Mouse (Mus musculus) heart, embryonic 15.5 days (tissue): Measurements from ENCODE around the gene Dlg2. TPM values are rescaled to one million over a fixed set of nuclear protein-coding genes. Genes with fewer than 3 reads are reported as not detected.

Experiments
- ATAC-seq: fragments of 200-750 bp; cut with Nextera tagmentation; replicated peaks from 2 replicates; pipeline ENCODE4 v1.8.0; 2017; ENCODE audit warnings: low read depth, moderate TSS enrichment; ENCODE audit not compliant: insufficient number of reproducible peaks, insufficient read depth, low FRiP score
- H3K27ac ChIP-seq: fragments of 300-500 bp; sonication (generic); 2 replicates; pipeline ENCODE4 v1.5.1; 2015; ENCODE audit warnings: mild to moderate bottlenecking, inconsistent platforms
- H3K27me3 ChIP-seq: fragments of 300-500 bp; sonication (generic); 2 replicates; pipeline ENCODE4 v1.6.1; 2015; ENCODE audit warnings: inconsistent platforms
- H3K36me3 ChIP-seq: fragments of 300-500 bp; sonication (generic); 2 replicates; pipeline ENCODE4 v1.6.1; 2015; ENCODE audit warnings: mild to moderate bottlenecking, inconsistent platforms
- H3K4me1 ChIP-seq: fragments of 300-500 bp; sonication (generic); replicated peaks from 2 replicates; pipeline ENCODE4 v1.6.1; 2015; ENCODE audit warnings: inconsistent platforms
- H3K4me2 ChIP-seq: fragments of 300-500 bp; sonication (generic); 2 replicates; pipeline ENCODE4 v1.6.1; 2015; ENCODE audit warnings: inconsistent platforms, mild to moderate bottlenecking, moderate library complexity
- H3K4me3 ChIP-seq: fragments of 300-500 bp; sonication (generic); 2 replicates; pipeline ENCODE4 v1.5.1; 2015; ENCODE audit warnings: mild to moderate bottlenecking, inconsistent platforms
- H3K9ac ChIP-seq: fragments of 300-500 bp; sonication (generic); 2 replicates; pipeline ENCODE4 v1.6.1; 2015; ENCODE audit warnings: mild to moderate bottlenecking, inconsistent platforms
- H3K9me3 ChIP-seq: fragments of 300-500 bp; sonication (generic); replicated peaks from 2 replicates; pipeline ENCODE4 v1.6.1; 2016; ENCODE audit warnings: inconsistent platforms
- WGBS: fragments of 180-500 bp; shearing (Covaris S2); methylation state at CpG from one replicate; pipeline ENCODE4 v1.1.7; 2015; ENCODE audit warnings: mixed read lengths; 5-methylcytosine and 5-hydroxymethylcytosine counted together
- polyA plus RNA-seq: library from polyadenylated mRNA; unstranded; fragments of >200 nt; fragmentation: Nextera tagmentation; extraction: Ambion mirVana; gene quantifications from 2 replicates; pipeline ENCODE4 v1.2.1, GENCODE M21; 2015

Dlg2 gene
- polyA plus RNA-seq, 1 experiment from 2014 or later: 6.3 TPM

- Histone ChIP-seq H3K27ac (no peak overlapping the region), H3K9ac (no peak overlapping the region), H3K4me2 (no peak overlapping the region), H3K27me3 (no peaks in the 10 kb centered on the region), H3K9me3 (no peaks in the 10 kb centered on the region), H3K36me3 (no peaks in the 10 kb centered on the region), H3K4me3 (no peak overlapping the region), H3K4me1 (peaks cover 12% of the 10 kb centered on the region)
- no peak for ATAC-seq
- 61% methylated on average over 3 of the region's 3 CpGs for WGBS
Measured at GRCm38 (mm10) chr7:92461256-92461655, 1984.8 kb downstream of the Dlg2 start.

- H3K27me3 ChIP-seq: no peaks in the 10 kb centered on the region
- no peak overlapping the region for H3K9ac ChIP-seq
- ATAC-seq: no peak
- H3K4me3 ChIP-seq: no peak overlapping the region
- H3K36me3 ChIP-seq: no peaks in the 10 kb centered on the region
- no peak overlapping the region for H3K4me2 ChIP-seq
- WGBS: 30% methylated on average over 2 of the region's 2 CpGs
- no peak overlapping the region for H3K27ac ChIP-seq
- no peaks in the 10 kb centered on the region for H3K9me3 ChIP-seq
- H3K4me1 ChIP-seq: peaks cover 1% of the 10 kb centered on the region; the same call in 1 of the 2 replicates
Measured at GRCm38 (mm10) chr7:92463080-92463877, 1986.8 kb downstream of the Dlg2 start.

GRCm38 (mm10) chr7:92464290-92464689, 1987.8 kb downstream of the Dlg2 start:
- WGBS: 61% methylated on average over 2 of the region's 2 CpGs
- Histone ChIP-seq H3K36me3 (no peaks in the 10 kb centered on the region), H3K9me3 (no peaks in the 10 kb centered on the region), H3K9ac (no peak overlapping the region), H3K27ac (no peak overlapping the region), H3K4me2 (no peak overlapping the region), H3K27me3 (no peaks in the 10 kb centered on the region), H3K4me3 (no peak overlapping the region), H3K4me1 (no peaks in the 10 kb centered on the region)
- ATAC-seq: no peak

GRCm38 (mm10) chr7:92479143-92479542, 2002.7 kb downstream of the Dlg2 start:
- Histone ChIP-seq H3K9ac (no peak overlapping the region), H3K4me3 (no peak overlapping the region), H3K36me3 (no peaks in the 10 kb centered on the region), H3K27me3 (no peaks in the 10 kb centered on the region), H3K27ac (no peak overlapping the region), H3K4me1 (no peaks in the 10 kb centered on the region), H3K4me2 (no peak overlapping the region), H3K9me3 (no peaks in the 10 kb centered on the region)
- WGBS: 73% methylated on average over 1 of the region's 1 CpGs
- ATAC-seq: no peak

GRCm38 (mm10) chr7:92479748-92480147, 2003.3 kb downstream of the Dlg2 start:
- no peaks in the 10 kb centered on the region for H3K36me3 ChIP-seq
- no peak overlapping the region for H3K4me2 ChIP-seq
- no peak overlapping the region for H3K27ac ChIP-seq
- H3K4me1 ChIP-seq: no peaks in the 10 kb centered on the region
- WGBS: 85% methylated on average over 2 of the region's 2 CpGs
- no peak overlapping the region for H3K4me3 ChIP-seq
- no peaks in the 10 kb centered on the region for H3K27me3 ChIP-seq
- no peak for ATAC-seq
- H3K9ac ChIP-seq: no peak overlapping the region
- no peaks in the 10 kb centered on the region for H3K9me3 ChIP-seq

GRCm38 (mm10) chr7:92483346-92483745, 2006.9 kb downstream of the Dlg2 start:
- Histone ChIP-seq H3K4me1 (no peaks in the 10 kb centered on the region), H3K4me2 (no peak overlapping the region), H3K9me3 (no peaks in the 10 kb centered on the region), H3K36me3 (no peaks in the 10 kb centered on the region), H3K4me3 (no peak overlapping the region), H3K27me3 (no peaks in the 10 kb centered on the region), H3K9ac (no peak overlapping the region), H3K27ac (no peak overlapping the region)
- WGBS: 66% methylated on average over 3 of the region's 3 CpGs
- no peak for ATAC-seq

- ATAC-seq: no peak
Measured at GRCm38 (mm10) chr7:92485881-92486710, 2009.6 kb downstream of the Dlg2 start.

GRCm38 (mm10) chr7:92486878-92487277, 2010.4 kb downstream of the Dlg2 start:
- no peak for ATAC-seq
- Histone ChIP-seq H3K27ac (no peak overlapping the region), H3K9me3 (no peaks in the 10 kb centered on the region), H3K36me3 (no peaks in the 10 kb centered on the region), H3K4me3 (no peak overlapping the region), H3K9ac (no peak overlapping the region), H3K27me3 (no peaks in the 10 kb centered on the region), H3K4me1 (no peaks in the 10 kb centered on the region), H3K4me2 (no peak overlapping the region)
- 78% methylated on average over 4 of the region's 4 CpGs for WGBS

More at GRCm38 (mm10) chr7:92485881-92486710, 2009.6 kb downstream of the Dlg2 start:
- no peak overlapping the region for H3K4me2 ChIP-seq
- no peak overlapping the region for H3K9ac ChIP-seq
- H3K4me1 ChIP-seq: no peaks in the 10 kb centered on the region
- no peak overlapping the region for H3K27ac ChIP-seq
- no peaks in the 10 kb centered on the region for H3K36me3 ChIP-seq
- WGBS: 39% methylated on average over 3 of the region's 3 CpGs
- H3K27me3 ChIP-seq: no peaks in the 10 kb centered on the region
- H3K4me3 ChIP-seq: no peak overlapping the region
- no peaks in the 10 kb centered on the region for H3K9me3 ChIP-seq

- ATAC-seq: no peak
Measured at GRCm38 (mm10) chr7:92492262-92492661, 2015.8 kb downstream of the Dlg2 start.

GRCm38 (mm10) chr7:92493521-92493920, 2017.0 kb downstream of the Dlg2 start:
- H3K36me3 ChIP-seq: no peaks in the 10 kb centered on the region
- no peaks in the 10 kb centered on the region for H3K27me3 ChIP-seq
- no peak overlapping the region for H3K9ac ChIP-seq
- H3K4me1 ChIP-seq: no peaks in the 10 kb centered on the region
- H3K4me2 ChIP-seq: no peak overlapping the region
- no peak for ATAC-seq
- no peak overlapping the region for H3K27ac ChIP-seq
- no peaks in the 10 kb centered on the region for H3K9me3 ChIP-seq
- WGBS: 75% methylated on average over 2 of the region's 2 CpGs
- no peak overlapping the region for H3K4me3 ChIP-seq

More at GRCm38 (mm10) chr7:92492262-92492661, 2015.8 kb downstream of the Dlg2 start:
- Histone ChIP-seq H3K27ac (no peak overlapping the region), H3K36me3 (no peaks in the 10 kb centered on the region), H3K27me3 (no peaks in the 10 kb centered on the region), H3K9ac (no peak overlapping the region), H3K4me3 (no peak overlapping the region), H3K4me1 (no peaks in the 10 kb centered on the region), H3K4me2 (no peak overlapping the region), H3K9me3 (no peaks in the 10 kb centered on the region)
- 90% methylated on average over 1 of the region's 1 CpGs for WGBS
